Mouse (Mus musculus) midbrain, embryonic 10.5 days (tissue): ENCODE measurements around the gene Dapk1. TPM values are rescaled to one million over a fixed set of nuclear protein-coding genes. Genes with fewer than 3 reads are reported as not detected.
A peak's percentile ranks its signal among the peaks of the same experiment; 100 is the strongest.

Experiments used
- DNase-seq: peaks from one replicate; pipeline ENCODE4 v3.0.0-alpha.2; 2017; ENCODE audit warnings: low spot score
- H3K27ac ChIP-seq: fragments of 300-500 bp; sonication (generic); replicated peaks from 2 replicates; pipeline ENCODE4 v1.5.1; 2016; ENCODE audit warnings: mild to moderate bottlenecking
- H3K27me3 ChIP-seq: fragments of 300-500 bp; sonication (generic); 2 replicates; pipeline ENCODE4 v1.6.1; 2016; ENCODE audit warnings: low read depth, mild to moderate bottlenecking; ENCODE audit not compliant: poor library complexity, severe bottlenecking
- H3K36me3 ChIP-seq: fragments of 300-500 bp; sonication (generic); 2 replicates; pipeline ENCODE4 v1.6.1; 2016; ENCODE audit warnings: mild to moderate bottlenecking, moderate library complexity
- H3K4me1 ChIP-seq: fragments of 300-500 bp; sonication (generic); 2 replicates; pipeline ENCODE4 v1.6.1; 2016
- H3K4me3 ChIP-seq: fragments of 300-500 bp; sonication (generic); 2 replicates; pipeline ENCODE4 v1.5.1; 2016; ENCODE audit warnings: mild to moderate bottlenecking, moderate library complexity
- H3K9me3 ChIP-seq: fragments of 300-500 bp; sonication (generic); replicated peaks from 2 replicates; pipeline ENCODE4 v1.6.1; 2016; ENCODE audit warnings: mild to moderate bottlenecking
- WGBS: fragments of 180-500 bp; shearing (Covaris S2); methylation state at CpG from one replicate; pipeline ENCODE4 v1.1.7; 2016; 5-methylcytosine and 5-hydroxymethylcytosine counted together
- polyA plus RNA-seq: library from polyadenylated mRNA; unstranded; fragments of >200 nt; fragmentation: Nextera tagmentation; extraction: Ambion mirVana; gene quantifications from 2 replicates; pipeline ENCODE4 v1.2.1, GENCODE M21; 2016

The Dapk1 gene
- polyA plus RNA-seq, 1 experiment from 2014 or later = 15.1 TPM

GRCm38 (mm10) chr13:60740248-60740647 is 138.5 kb downstream of the Dapk1 start:
- peaks cover 10% of the 10 kb centered on the region for H3K4me1 ChIP-seq
- no peak overlapping the region for H3K27ac ChIP-seq
- H3K27me3 ChIP-seq = no peaks in the 10 kb centered on the region
- no peak overlapping the region for H3K4me3 ChIP-seq
- peaks cover 39% of the 10 kb centered on the region for H3K36me3 ChIP-seq
- 90% methylated on average over 6 of the region's 6 CpGs for WGBS
- H3K9me3 ChIP-seq = no peaks in the 10 kb centered on the region; the same call in 1 of the 2 replicates
- no peak for DNase-seq

DNA sequence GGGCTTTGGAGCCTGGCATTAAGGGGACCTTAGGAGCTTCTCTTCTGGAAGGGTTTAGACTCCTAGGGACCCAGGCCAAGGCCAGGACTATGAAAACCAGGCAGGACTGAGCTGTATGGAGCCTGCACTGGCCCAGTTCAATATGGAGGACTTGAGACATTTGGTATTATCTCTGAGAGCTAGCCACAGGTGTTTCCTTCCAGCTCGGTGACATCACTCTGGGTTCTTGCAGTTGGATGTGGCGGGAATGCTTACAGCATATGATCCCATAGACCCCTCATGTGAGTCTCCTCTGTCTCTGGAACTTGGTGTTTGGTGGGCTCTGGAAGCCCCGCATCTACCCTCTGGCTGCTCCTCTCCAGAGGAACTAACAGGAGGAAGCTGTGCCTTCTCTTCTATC is 140.9 kb downstream of the Dapk1 start:
- DNase-seq = no peak
- no peaks in the 10 kb centered on the region; the same call in 1 of the 2 replicates for H3K9me3 ChIP-seq
- peaks cover 25% of the 10 kb centered on the region for H3K36me3 ChIP-seq
- WGBS = 95% methylated on average over 3 of the region's 3 CpGs
- no peaks in the 10 kb centered on the region for H3K27me3 ChIP-seq
- H3K4me1 ChIP-seq = peaks cover 6% of the 10 kb centered on the region
- no peak overlapping the region for H3K4me3 ChIP-seq
- no peak overlapping the region for H3K27ac ChIP-seq

GRCm38 (mm10) chr13:60743381-60744077 is 141.8 kb downstream of the Dapk1 start:
- no peaks in the 10 kb centered on the region; the same call in 1 of the 2 replicates for H3K9me3 ChIP-seq
- no peak for DNase-seq
- peaks cover 33% of the 10 kb centered on the region for H3K36me3 ChIP-seq
- H3K4me3 ChIP-seq = no peak overlapping the region
- H3K4me1 ChIP-seq = no peaks in the 10 kb centered on the region
- H3K27ac ChIP-seq = no peak overlapping the region
- no peaks in the 10 kb centered on the region for H3K27me3 ChIP-seq
- WGBS = 83% methylated on average over 13 of the region's 13 CpGs

DNA sequence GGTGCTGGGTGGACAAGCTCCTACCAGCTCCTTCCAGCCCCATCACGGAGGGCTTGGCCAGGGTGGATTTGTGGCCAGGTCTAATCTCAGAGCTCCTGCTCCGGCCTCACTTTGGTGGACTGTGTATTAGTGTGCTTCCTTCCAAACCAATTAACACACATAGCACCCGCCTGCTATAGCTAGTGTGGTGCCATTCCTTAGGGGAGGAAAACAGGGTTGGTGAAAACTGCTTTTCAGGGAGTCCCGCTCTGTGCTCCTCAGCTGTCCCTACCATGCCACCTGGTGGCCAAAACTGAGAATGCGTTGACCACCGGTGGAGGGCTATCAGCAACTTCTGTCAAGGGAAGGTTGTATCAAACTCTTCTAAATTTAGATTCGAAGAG is 142.3 kb downstream of the Dapk1 start:
- WGBS = 43% methylated on average over 7 of the region's 7 CpGs
- no peak overlapping the region for H3K27ac ChIP-seq
- H3K9me3 ChIP-seq = no peaks in the 10 kb centered on the region; the same call in 1 of the 2 replicates
- H3K36me3 ChIP-seq = peaks cover 38% of the 10 kb centered on the region
- no peaks in the 10 kb centered on the region for H3K4me1 ChIP-seq
- no peak overlapping the region for H3K4me3 ChIP-seq
- DNase-seq = peak; percentile 79
- no peaks in the 10 kb centered on the region for H3K27me3 ChIP-seq

DNA sequence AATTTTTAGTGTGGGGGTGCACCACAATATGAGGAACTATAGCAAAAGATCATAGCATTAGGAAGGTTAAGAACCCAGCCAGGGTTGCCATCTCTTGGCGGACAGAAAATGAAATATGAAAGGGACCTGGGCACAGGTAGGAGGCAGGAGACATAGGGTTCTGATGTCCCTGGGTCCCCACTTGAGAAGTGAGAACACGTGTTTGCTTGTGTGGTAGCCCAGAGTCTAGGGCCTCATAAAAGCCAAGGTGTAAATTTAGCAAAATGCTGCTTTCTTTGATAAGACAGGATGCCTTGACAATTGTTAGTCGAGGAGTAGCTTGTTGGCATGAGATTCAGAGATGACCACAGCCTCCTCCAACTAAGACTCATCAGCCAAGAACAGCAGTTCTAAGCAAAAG is 143.0 kb downstream of the Dapk1 start:
- DNase-seq = no peak
- Histone ChIP-seq H3K36me3 (peaks cover 40% of the 10 kb centered on the region), H3K4me3 (no peak overlapping the region), H3K4me1 (no peaks in the 10 kb centered on the region), H3K27me3 (no peaks in the 10 kb centered on the region), H3K27ac (no peak overlapping the region), H3K9me3 (no peaks in the 10 kb centered on the region; the same call in 1 of the 2 replicates)
- WGBS = 90% methylated on average over 3 of the region's 3 CpGs

DNA sequence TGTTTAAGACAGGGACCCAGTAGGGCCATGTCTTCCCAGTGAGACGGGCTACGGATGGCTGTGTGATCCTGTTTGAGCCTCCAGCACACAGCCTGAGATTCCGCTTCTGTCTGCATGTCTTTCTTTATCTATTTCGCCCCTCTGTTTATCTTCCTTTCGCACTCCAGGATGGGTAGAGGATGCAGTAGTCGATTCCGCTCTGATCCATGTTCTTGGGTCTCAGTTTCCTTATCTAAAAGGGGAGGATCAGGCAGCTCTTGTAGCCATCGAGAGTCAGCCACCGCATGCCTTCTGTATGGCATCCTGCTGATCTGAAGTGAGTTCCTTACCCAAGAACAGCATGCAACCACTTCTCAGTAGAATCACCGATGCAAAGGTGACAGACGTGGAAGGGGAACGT is 143.6 kb downstream of the Dapk1 start:
- Histone ChIP-seq H3K36me3 (peaks cover 40% of the 10 kb centered on the region), H3K9me3 (no peaks in the 10 kb centered on the region), H3K4me1 (no peaks in the 10 kb centered on the region), H3K27ac (no peak overlapping the region), H3K27me3 (no peaks in the 10 kb centered on the region), H3K4me3 (no peak overlapping the region)
- 93% methylated on average over 12 of the region's 12 CpGs for WGBS
- DNase-seq = no peak

DNA sequence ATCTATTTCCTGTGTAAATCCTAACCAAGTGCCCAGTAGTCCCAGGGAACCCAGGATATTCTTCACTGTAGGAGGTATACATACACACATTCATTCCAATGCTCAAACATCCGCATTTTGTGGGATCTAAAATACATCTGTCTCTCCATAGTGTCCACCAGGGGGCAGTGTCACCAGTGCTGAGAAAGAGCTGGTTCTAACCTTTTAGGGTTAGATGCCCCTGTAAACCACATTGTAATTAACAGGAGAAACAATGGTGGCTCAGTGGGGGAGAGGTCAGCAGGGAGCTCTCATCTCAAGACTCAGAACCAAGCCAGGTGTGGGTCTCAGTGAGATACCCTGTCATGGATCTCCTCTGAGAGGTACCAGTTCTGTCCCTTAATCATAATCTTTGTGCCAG is 144.5 kb downstream of the Dapk1 start:
- DNase-seq = peak; percentile 35
- Histone ChIP-seq H3K36me3 (peaks cover 46% of the 10 kb centered on the region), H3K27ac (no peak overlapping the region), H3K4me3 (no peak overlapping the region), H3K4me1 (no peaks in the 10 kb centered on the region), H3K9me3 (no peaks in the 10 kb centered on the region), H3K27me3 (no peaks in the 10 kb centered on the region)
- 53% methylated on average over 1 of the region's 1 CpGs for WGBS

DNA sequence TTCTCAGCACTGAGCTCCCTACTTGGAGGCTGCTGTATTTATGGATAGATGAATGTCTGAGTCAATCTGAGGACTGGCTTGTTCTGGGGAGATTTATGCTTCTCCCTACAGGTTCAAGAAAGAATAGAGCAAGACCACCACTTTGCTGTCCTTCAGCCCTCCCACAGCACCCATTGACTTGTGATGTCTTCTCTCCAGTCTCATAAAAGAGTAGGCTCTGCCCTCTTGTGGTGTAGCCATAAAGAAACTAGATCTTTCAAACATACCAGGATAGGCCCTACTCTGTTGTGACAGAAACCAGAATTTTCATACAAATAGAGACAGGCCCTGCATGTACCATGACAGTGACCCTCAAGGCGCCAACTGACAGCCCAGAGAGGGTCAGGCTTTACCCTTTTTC is 145.5 kb downstream of the Dapk1 start:
- Histone ChIP-seq H3K27me3 (no peaks in the 10 kb centered on the region), H3K4me1 (no peaks in the 10 kb centered on the region), H3K4me3 (no peak overlapping the region), H3K27ac (no peak overlapping the region), H3K36me3 (peaks cover 46% of the 10 kb centered on the region), H3K9me3 (no peaks in the 10 kb centered on the region)
- 81% methylated on average over 1 of the region's 1 CpGs for WGBS
- DNase-seq = no peak

DNA sequence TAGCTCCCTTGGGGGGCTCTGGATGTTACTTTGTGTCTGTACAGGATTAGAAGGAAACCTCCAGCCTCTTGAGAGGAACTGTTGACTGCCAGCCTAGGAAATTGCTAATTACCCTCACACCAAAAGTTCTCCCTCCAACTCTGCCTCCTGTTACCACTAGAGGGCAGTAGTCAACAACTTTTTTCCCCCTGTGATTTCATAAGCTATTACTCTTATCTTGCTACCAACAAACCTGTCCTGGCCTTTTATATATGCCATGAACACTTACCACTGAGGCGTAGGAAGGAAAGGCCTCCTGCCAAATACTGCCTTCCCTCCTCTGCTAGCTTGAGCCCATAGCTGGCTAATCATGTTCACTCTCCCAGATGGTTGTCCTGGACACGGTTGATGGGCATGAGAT is 146.8 kb downstream of the Dapk1 start:
- no peak for DNase-seq
- H3K27ac ChIP-seq = no peak overlapping the region
- no peaks in the 10 kb centered on the region for H3K9me3 ChIP-seq
- WGBS = 87% methylated on average over 2 of the region's 2 CpGs
- no peaks in the 10 kb centered on the region for H3K4me1 ChIP-seq
- H3K27me3 ChIP-seq = no peaks in the 10 kb centered on the region
- H3K36me3 ChIP-seq = peaks cover 57% of the 10 kb centered on the region
- no peak overlapping the region for H3K4me3 ChIP-seq

- Histone ChIP-seq H3K4me1 (no peaks in the 10 kb centered on the region), H3K9me3 (no peaks in the 10 kb centered on the region), H3K36me3 (peaks cover 70% of the 10 kb centered on the region), H3K27me3 (no peaks in the 10 kb centered on the region), H3K4me3 (no peak overlapping the region), H3K27ac (no peak overlapping the region)
- WGBS = 89% methylated on average over 7 of the region's 7 CpGs
- no peak for DNase-seq
Measured at GRCm38 (mm10) chr13:60750930-60751329, 149.2 kb downstream of the Dapk1 start.

DNA sequence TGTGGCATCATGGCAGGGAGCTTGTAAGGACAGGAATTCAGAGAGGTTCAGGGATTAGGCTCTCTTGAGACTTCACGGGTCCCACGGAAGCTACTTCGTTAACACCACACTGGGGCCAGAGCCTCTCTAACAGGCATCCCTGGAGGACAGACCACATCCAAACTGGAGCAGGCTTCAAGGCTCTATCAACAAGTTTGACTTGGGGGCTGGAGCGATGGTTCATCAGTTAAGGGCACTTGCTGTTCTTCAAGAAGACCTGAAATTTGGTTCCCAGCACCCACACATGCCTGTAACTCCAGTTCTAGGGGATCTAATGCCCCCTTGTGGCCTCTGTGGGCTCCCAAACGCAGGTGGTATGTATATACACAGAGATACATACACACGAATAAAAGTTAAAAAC is 151.5 kb downstream of the Dapk1 start:
- no peaks in the 10 kb centered on the region for H3K27me3 ChIP-seq
- 92% methylated on average over 6 of the region's 6 CpGs for WGBS
- H3K9me3 ChIP-seq = no peaks in the 10 kb centered on the region
- H3K36me3 ChIP-seq = peaks cover 83% of the 10 kb centered on the region
- DNase-seq = no peak
- no peak overlapping the region for H3K27ac ChIP-seq
- H3K4me3 ChIP-seq = no peak overlapping the region
- no peaks in the 10 kb centered on the region for H3K4me1 ChIP-seq

DNA sequence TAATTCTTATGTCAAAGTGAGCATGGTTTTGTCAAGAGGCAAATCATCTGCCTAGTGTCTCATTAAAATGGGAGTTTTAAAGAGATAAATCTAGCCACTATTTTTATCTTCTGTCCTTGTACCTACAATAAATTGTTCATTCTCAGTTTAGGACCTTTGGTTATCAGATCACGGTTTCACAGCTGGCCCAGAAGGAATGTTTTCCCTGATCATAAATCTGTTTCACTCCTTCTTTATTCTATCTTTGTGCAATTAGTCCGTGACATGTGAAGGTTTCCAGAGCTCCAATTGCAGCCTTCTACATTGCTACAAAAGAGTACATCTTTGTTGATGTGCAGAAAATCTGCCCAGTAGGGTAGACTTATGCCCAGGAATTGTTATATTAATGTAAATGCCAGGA is 153.5 kb downstream of the Dapk1 start:
- WGBS = 82% methylated on average over 2 of the region's 2 CpGs
- H3K4me1 ChIP-seq = no peaks in the 10 kb centered on the region
- no peaks in the 10 kb centered on the region for H3K27me3 ChIP-seq
- H3K36me3 ChIP-seq = peaks cover 68% of the 10 kb centered on the region
- no peak for DNase-seq
- no peak overlapping the region for H3K27ac ChIP-seq
- no peak overlapping the region for H3K4me3 ChIP-seq
- no peaks in the 10 kb centered on the region for H3K9me3 ChIP-seq

DNA sequence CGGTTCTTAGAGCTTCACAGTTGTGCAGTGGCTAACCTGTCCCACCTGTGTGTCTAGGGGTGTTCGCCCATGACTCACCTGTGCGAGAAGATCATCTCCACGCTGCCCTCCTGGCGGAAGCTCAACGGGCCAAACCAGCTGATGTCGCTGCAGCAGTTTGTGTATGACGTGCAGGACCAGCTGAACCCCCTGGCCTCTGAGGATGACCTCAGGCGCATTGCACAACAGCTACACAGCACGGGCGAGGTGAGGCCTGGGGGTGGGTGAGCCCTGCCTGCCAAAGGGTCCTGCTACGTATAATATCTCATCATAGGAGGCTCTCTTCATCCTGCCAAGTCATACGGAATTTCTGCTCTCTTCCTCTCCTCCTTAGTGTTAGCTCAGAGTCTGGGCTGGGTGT is 155.5 kb downstream of the Dapk1 start:
- Histone ChIP-seq H3K4me3 (no peak overlapping the region), H3K36me3 (peaks cover 66% of the 10 kb centered on the region), H3K27ac (no peak overlapping the region), H3K4me1 (no peaks in the 10 kb centered on the region), H3K9me3 (no peaks in the 10 kb centered on the region), H3K27me3 (no peaks in the 10 kb centered on the region)
- 94% methylated on average over 13 of the region's 13 CpGs for WGBS
- no peak for DNase-seq

GRCm38 (mm10) chr13:60759136-60759535 is 157.4 kb downstream of the Dapk1 start:
- Histone ChIP-seq H3K27ac (no peak overlapping the region), H3K4me1 (no peaks in the 10 kb centered on the region), H3K4me3 (no peak overlapping the region), H3K36me3 (peaks cover 63% of the 10 kb centered on the region), H3K9me3 (no peaks in the 10 kb centered on the region), H3K27me3 (no peaks in the 10 kb centered on the region)
- WGBS = 46% methylated on average over 6 of the region's 6 CpGs
- peak; percentile 37 for DNase-seq
